Mouse (Mus musculus) forebrain, embryonic 11.5 days (tissue): ENCODE measurements at regions not wholly inside any gene's neighbourhood (a gene's known extent, or its start where the extent isn't known, plus 50 kb on each side); places are given as distances from the start of the nearest gene placed in this dataset.

Source experiments
- ATAC-seq: fragments of 200-750 bp; cut with Nextera tagmentation; replicated peaks from 2 replicates; pipeline ENCODE4 v1.8.0; 2017; ENCODE audit warnings: moderate TSS enrichment; ENCODE audit not compliant: low FRiP score
- DNase-seq: peaks from one replicate; pipeline ENCODE4 v3.0.0-alpha.2; 2017; ENCODE audit warnings: low spot score
- H3K27ac ChIP-seq: fragments of 300-500 bp; sonication (generic); 2 replicates; pipeline ENCODE4 v1.5.1; 2014; ENCODE audit warnings: low read depth, low read length
- H3K27me3 ChIP-seq: fragments of 300-500 bp; sonication (generic); 2 replicates; pipeline ENCODE4 v1.6.1; 2014; ENCODE audit warnings: mild to moderate bottlenecking, low read length, mixed read lengths; ENCODE audit not compliant: control insufficient read depth, insufficient read depth
- H3K36me3 ChIP-seq: fragments of 300-500 bp; sonication (generic); 2 replicates; pipeline ENCODE4 v1.6.1; 2014; ENCODE audit warnings: mild to moderate bottlenecking, low read length, moderate library complexity, mixed read lengths; ENCODE audit not compliant: control insufficient read depth, insufficient read depth
- H3K4me1 ChIP-seq: fragments of 300-500 bp; sonication (generic); replicated peaks from 2 replicates; pipeline ENCODE4 v1.6.1; 2014; ENCODE audit warnings: low read length, mixed read lengths; ENCODE audit not compliant: control insufficient read depth, insufficient read depth
- H3K4me2 ChIP-seq: fragments of 300-500 bp; sonication (generic); 2 replicates; pipeline ENCODE4 v1.6.1; 2014; ENCODE audit warnings: low read depth, mild to moderate bottlenecking, low read length, moderate library complexity, mixed read lengths; ENCODE audit not compliant: severe bottlenecking
- H3K4me3 ChIP-seq: fragments of 300-500 bp; sonication (generic); 2 replicates; pipeline ENCODE4 v1.5.1; 2014; ENCODE audit warnings: low read depth, low read length
- H3K9ac ChIP-seq: fragments of 300-500 bp; sonication (generic); 2 replicates; pipeline ENCODE4 v1.6.1; 2014; ENCODE audit warnings: low read length
- H3K9me3 ChIP-seq: fragments of 300-500 bp; sonication (generic); 2 replicates; pipeline ENCODE4 v1.6.1; 2016; ENCODE audit warnings: low read length, mixed read lengths; ENCODE audit not compliant: control insufficient read depth
- WGBS: fragments of 180-500 bp; shearing (Covaris S2); extraction: QIAGEN DNeasy Blood & Tissue Kit; methylation state at CpG from one replicate; pipeline ENCODE4 v1.1.7; 2014; 5-methylcytosine and 5-hydroxymethylcytosine counted together

- WGBS = 62% methylated on average over 2 of the region's 2 CpGs
- H3K4me1 ChIP-seq = no peaks in the 10 kb centered on the region
- no peak overlapping the region for H3K27ac ChIP-seq
- DNase-seq = no peak
- H3K4me3 ChIP-seq = no peak overlapping the region
- no peaks in the 10 kb centered on the region for H3K9me3 ChIP-seq
- ATAC-seq = no peak
- H3K36me3 ChIP-seq = no peaks in the 10 kb centered on the region
- H3K9ac ChIP-seq = no peak overlapping the region
- no peaks in the 10 kb centered on the region for H3K27me3 ChIP-seq
- no peak overlapping the region for H3K4me2 ChIP-seq
Observed at GRCm38 (mm10) chr9:50068576-50068975, 269.9 kb upstream of the Ncam1 start.

DNA sequence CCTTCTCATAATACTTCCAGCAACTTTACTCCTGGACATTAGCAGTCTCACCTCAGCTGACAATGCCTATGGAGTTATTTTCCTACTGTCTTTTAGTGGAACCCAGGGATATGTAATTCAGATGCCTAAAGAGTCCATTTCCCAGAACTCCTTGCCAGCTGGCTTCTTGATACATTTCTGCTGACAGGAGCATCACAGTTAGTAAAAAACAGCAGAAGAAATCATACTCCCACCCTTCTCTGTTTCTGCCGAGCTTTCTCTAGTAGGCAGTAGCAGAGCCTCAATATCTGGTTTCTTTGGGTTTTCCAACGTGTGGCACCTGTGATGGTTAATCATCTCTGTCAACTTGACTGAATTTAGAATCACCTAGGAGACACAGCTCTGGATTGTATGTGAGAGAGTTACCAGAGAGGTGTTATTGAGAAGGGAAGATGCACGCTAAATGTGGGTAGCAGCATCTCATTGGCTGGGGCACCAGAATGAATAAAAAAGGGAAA is 269.1 kb upstream of the Ncam1 start:
- Histone ChIP-seq H3K27ac (no peak overlapping the region), H3K4me3 (no peak overlapping the region), H3K27me3 (no peaks in the 10 kb centered on the region), H3K36me3 (no peaks in the 10 kb centered on the region), H3K4me1 (no peaks in the 10 kb centered on the region), H3K9ac (no peak overlapping the region), H3K4me2 (no peak overlapping the region), H3K9me3 (no peaks in the 10 kb centered on the region)
- no peak for ATAC-seq
- no peak for DNase-seq
- WGBS = 85% methylated on average over 3 of the region's 3 CpGs

GRCm38 (mm10) chr9:50064505-50065229 is 265.9 kb upstream of the Ncam1 start:
- H3K36me3 ChIP-seq = no peaks in the 10 kb centered on the region
- no peak overlapping the region for H3K4me3 ChIP-seq
- WGBS = 85% methylated on average over 10 of the region's 10 CpGs
- no peaks in the 10 kb centered on the region for H3K9me3 ChIP-seq
- no peak overlapping the region for H3K9ac ChIP-seq
- DNase-seq = no peak
- no peaks in the 10 kb centered on the region for H3K4me1 ChIP-seq
- H3K27me3 ChIP-seq = no peaks in the 10 kb centered on the region
- no peak overlapping the region for H3K27ac ChIP-seq
- ATAC-seq = no peak
- no peak overlapping the region for H3K4me2 ChIP-seq

DNA sequence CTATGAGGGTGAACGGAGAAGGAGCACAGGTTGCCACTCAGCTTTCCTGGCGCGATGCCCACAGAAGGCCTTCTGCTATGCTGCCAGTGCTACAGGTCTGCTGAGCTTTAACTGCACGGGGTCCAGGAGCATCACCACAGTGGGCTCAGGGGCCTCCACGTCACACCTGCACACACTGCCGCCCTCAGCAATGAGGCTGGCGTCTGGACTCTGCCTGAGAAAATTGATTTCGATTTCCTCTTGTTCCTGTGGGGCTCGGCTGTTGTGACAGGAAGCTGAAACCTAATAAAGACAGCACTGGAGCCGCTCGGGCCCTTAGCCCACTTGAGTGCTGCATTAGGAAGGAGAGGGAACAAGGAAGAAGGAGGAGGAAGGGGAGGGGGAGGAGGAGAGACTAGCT is 239.5 kb upstream of the Ncam1 start:
- Histone ChIP-seq H3K4me1 (no peaks in the 10 kb centered on the region), H3K27me3 (no peaks in the 10 kb centered on the region), H3K9me3 (no peaks in the 10 kb centered on the region), H3K4me2 (no peak overlapping the region), H3K27ac (no peak overlapping the region), H3K36me3 (no peaks in the 10 kb centered on the region), H3K9ac (no peak overlapping the region), H3K4me3 (no peak overlapping the region)
- 76% methylated on average over 11 of the region's 11 CpGs for WGBS
- no peak for ATAC-seq
- DNase-seq = no peak

DNA sequence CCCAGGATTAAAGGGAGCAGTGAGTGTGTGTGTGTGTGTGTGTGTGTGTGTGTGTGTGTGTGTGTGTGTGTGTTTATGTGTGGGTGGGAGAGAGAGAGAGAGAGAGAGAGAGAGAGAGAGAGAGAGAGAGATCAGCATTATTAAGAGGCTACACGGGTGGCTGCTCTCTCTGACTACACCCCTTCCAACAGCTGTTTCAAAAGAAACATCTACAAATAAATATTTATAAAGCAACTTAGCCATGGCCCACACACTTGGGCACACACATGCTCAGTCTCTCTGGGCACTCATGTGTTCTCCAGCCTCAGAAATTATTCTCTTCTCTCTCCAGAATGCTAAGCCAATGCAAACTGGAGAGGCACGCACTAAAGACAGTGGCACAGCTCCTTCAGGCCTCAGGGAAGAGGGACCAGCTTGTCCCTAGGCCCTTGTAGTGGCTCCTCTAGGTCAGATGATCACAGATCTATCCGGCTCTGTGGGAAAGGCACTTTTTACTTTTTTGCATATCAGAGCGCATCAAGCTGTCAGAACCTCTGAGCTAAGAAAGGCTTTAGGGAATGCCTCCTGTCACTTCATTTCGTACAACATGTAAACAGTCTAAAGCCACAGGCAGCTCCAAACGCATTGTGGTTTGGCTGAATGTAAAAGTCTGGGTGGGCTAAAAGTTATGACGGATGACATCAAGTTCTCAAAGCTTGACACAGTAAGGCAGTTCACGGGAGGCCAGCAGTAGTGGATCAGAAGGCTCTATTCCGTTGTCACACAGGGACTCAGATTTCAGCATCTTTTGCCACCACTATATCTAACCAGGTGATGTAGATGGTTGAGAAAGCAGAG is 233.8 kb upstream of the Ncam1 start:
- DNase-seq (no peak), ATAC-seq (no peak)
- WGBS = 82% methylated on average over 9 of the region's 9 CpGs
- H3K9ac ChIP-seq = no peak overlapping the region
- H3K9me3 ChIP-seq = no peaks in the 10 kb centered on the region
- no peaks in the 10 kb centered on the region for H3K27me3 ChIP-seq
- no peaks in the 10 kb centered on the region for H3K4me1 ChIP-seq
- no peaks in the 10 kb centered on the region for H3K36me3 ChIP-seq
- no peak overlapping the region for H3K27ac ChIP-seq
- no peak overlapping the region for H3K4me2 ChIP-seq
- H3K4me3 ChIP-seq = no peak overlapping the region

DNA sequence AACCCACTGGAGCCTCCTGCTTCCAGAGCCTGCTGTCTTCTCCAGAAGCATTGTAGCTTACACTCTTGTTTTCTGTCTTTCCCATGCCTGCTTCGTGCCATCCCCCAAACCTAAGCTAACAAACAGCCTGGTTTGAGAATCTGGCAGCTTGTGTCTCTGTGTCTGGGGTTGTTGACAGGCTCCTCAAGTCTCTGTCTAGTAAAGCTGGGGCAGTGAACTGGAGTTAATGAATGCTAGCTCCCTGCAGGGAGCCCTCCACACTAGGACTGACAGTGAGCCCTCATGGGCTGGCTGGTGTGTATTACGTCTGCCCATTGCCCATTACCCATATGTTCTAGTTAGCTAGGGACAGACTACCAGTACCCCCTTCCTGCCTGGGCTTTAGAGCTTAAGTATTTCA is 232.6 kb upstream of the Ncam1 start:
- Histone ChIP-seq H3K9me3 (no peaks in the 10 kb centered on the region), H3K9ac (no peak overlapping the region), H3K4me1 (no peaks in the 10 kb centered on the region), H3K4me3 (no peak overlapping the region), H3K36me3 (no peaks in the 10 kb centered on the region), H3K4me2 (no peak overlapping the region), H3K27ac (no peak overlapping the region), H3K27me3 (no peaks in the 10 kb centered on the region)
- DNase-seq (no peak), ATAC-seq (no peak)
- WGBS = 30% methylated on average over 2 of the region's 2 CpGs

DNA sequence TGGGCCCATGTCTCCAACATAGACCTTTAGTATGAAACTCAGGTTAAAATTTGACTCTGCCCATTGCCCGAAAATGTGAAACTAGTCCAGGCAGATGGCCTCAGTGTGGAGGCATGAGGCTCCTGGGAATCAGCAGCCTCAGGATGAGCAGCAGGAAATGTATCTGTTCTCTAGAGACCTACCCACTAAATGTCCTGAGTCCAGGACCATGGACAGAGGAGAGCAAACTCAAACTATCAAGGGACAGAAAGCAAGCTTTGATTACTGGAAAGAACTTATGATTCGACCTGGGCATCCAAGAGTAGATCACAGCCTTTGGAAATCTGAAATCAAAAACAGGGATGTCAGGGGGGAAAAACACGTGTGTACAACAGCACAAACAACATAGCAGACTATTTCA is 230.3 kb upstream of the Ncam1 start:
- 61% methylated on average over 3 of the region's 3 CpGs for WGBS
- Histone ChIP-seq H3K27me3 (no peaks in the 10 kb centered on the region), H3K4me1 (no peaks in the 10 kb centered on the region), H3K4me3 (no peak overlapping the region), H3K9ac (no peak overlapping the region), H3K27ac (no peak overlapping the region), H3K9me3 (no peaks in the 10 kb centered on the region), H3K36me3 (no peaks in the 10 kb centered on the region), H3K4me2 (no peak overlapping the region)
- no peak for ATAC-seq
- no peak for DNase-seq

DNA sequence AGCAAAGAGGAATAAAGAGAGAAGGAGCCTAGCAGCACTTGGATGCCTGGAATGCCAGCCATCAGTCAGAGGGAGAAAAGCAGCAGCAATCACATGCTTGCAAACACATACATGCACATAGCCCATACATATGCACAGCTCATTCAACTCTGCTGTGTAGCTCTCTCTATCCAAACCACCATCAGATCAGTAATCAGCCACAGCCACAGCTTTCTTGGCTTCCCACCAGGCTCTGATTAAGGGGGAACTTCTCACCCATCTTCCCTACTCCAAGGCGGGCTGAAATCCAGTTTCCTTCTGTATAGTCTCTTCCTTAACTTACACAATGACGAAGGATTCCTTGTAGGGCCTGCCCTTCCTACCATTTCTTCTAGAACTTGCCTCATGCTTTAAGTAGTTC is 229.8 kb upstream of the Ncam1 start:
- Histone ChIP-seq H3K27me3 (no peaks in the 10 kb centered on the region), H3K4me3 (no peak overlapping the region), H3K4me1 (no peaks in the 10 kb centered on the region), H3K9ac (no peak overlapping the region), H3K27ac (no peak overlapping the region), H3K9me3 (no peaks in the 10 kb centered on the region), H3K4me2 (no peak overlapping the region), H3K36me3 (no peaks in the 10 kb centered on the region)
- ATAC-seq (no peak), DNase-seq (no peak)
- 88% methylated on average over 2 of the region's 2 CpGs for WGBS
